Mouse (Mus musculus) forebrain, embryonic 14.5 days (tissue): ENCODE results near the gene Zfp652. TPM values are rescaled to one million over a fixed set of nuclear protein-coding genes. Genes with fewer than 3 reads are reported as not detected.
A peak's percentile ranks its signal among the peaks of the same experiment; 100 is the strongest.

Experiments
- ATAC-seq: fragments of 200-750 bp; cut with Nextera tagmentation; 2 replicates; pipeline ENCODE4 v1.8.0; 2017; ENCODE audit warnings: mild to moderate bottlenecking, moderate library complexity
- DNase-seq: peaks from one replicate; pipeline ENCODE4 v3.0.0-alpha.2; 2015; ENCODE audit warnings: low spot score
- H3K27ac ChIP-seq: fragments of 300-500 bp; sonication (generic); 2 replicates; pipeline ENCODE4 v1.5.1; 2014; ENCODE audit warnings: low read depth, mild to moderate bottlenecking, control low read depth, low read length, moderate library complexity
- H3K27me3 ChIP-seq: fragments of 300-500 bp; sonication (generic); replicated peaks from 2 replicates; pipeline ENCODE4 v1.6.1; 2014; ENCODE audit warnings: low read length, control low read depth, mixed read lengths; ENCODE audit not compliant: control insufficient read depth, insufficient read depth
- H3K36me3 ChIP-seq: fragments of 300-500 bp; sonication (generic); 2 replicates; pipeline ENCODE4 v1.6.1; 2014; ENCODE audit warnings: low read length, control low read depth; ENCODE audit not compliant: control insufficient read depth, insufficient read depth
- H3K4me1 ChIP-seq: fragments of 300-500 bp; sonication (generic); 2 replicates; pipeline ENCODE4 v1.6.1; 2014; ENCODE audit warnings: antibody characterized with exemption, low read length, control low read depth; ENCODE audit not compliant: control insufficient read depth, insufficient read depth
- H3K4me2 ChIP-seq: fragments of 300-500 bp; sonication (generic); 2 replicates; pipeline ENCODE4 v1.6.1; 2014; ENCODE audit warnings: mild to moderate bottlenecking, control low read depth, low read length
- H3K4me3 ChIP-seq: fragments of 300-500 bp; sonication (generic); 2 replicates; pipeline ENCODE4 v1.5.1; 2014; ENCODE audit warnings: low read depth, low read length, control low read depth
- H3K9ac ChIP-seq: fragments of 300-500 bp; sonication (generic); 2 replicates; pipeline ENCODE4 v1.6.1; 2014; ENCODE audit warnings: mild to moderate bottlenecking, low read length, control low read depth, moderate library complexity
- H3K9me3 ChIP-seq: fragments of 300-500 bp; sonication (generic); replicated peaks from 2 replicates; pipeline ENCODE4 v1.6.1; 2016; ENCODE audit warnings: low read length, control low read depth, mixed read lengths; ENCODE audit not compliant: control insufficient read depth
- WGBS: fragments of 180-500 bp; shearing (Covaris S2); extraction: QIAGEN DNeasy Blood & Tissue Kit; methylation state at CpG from one replicate; pipeline ENCODE4 v1.1.7; 2014; 5-methylcytosine and 5-hydroxymethylcytosine counted together
- polyA plus RNA-seq: library from polyadenylated mRNA; unstranded; fragments of >200 nt; fragmentation: Nextera tagmentation; extraction: Ambion mirVana; gene quantifications from 2 replicates; pipeline ENCODE4 v1.2.1, GENCODE M21; 2014

Zfp652 gene
- polyA plus RNA-seq, 1 experiment from 2014 or later = 11.7 TPM

- Histone ChIP-seq H3K36me3 (no peaks in the 10 kb centered on the region), H3K9ac (no peak overlapping the region), H3K9me3 (no peaks in the 10 kb centered on the region), H3K4me2 (no peak overlapping the region), H3K27ac (no peak overlapping the region), H3K4me1 (peaks cover 6% of the 10 kb centered on the region), H3K27me3 (peaks cover 52% of the 10 kb centered on the region), H3K4me3 (no peak overlapping the region)
- no peak for DNase-seq
- ATAC-seq = no peak
- 63% methylated on average over 3 of the region's 3 CpGs for WGBS
Measured at GRCm38 (mm10) chr11:95825625-95826024, 113.2 kb downstream of the Zfp652 start.

- no peak overlapping the region for H3K4me3 ChIP-seq
- ATAC-seq (no peak), DNase-seq (no peak)
- 63% methylated on average over 6 of the region's 6 CpGs for WGBS
- no peak overlapping the region for H3K4me2 ChIP-seq
- peaks cover 8% of the 10 kb centered on the region for H3K4me1 ChIP-seq
- no peaks in the 10 kb centered on the region for H3K36me3 ChIP-seq
- H3K9ac ChIP-seq = no peak overlapping the region
- H3K9me3 ChIP-seq = no peaks in the 10 kb centered on the region
- H3K27me3 ChIP-seq = peaks cover 61% of the 10 kb centered on the region
- no peak overlapping the region for H3K27ac ChIP-seq
Measured at GRCm38 (mm10) chr11:95826317-95827167, 114.1 kb downstream of the Zfp652 start.

- Histone ChIP-seq H3K9ac (no peak overlapping the region), H3K9me3 (no peaks in the 10 kb centered on the region), H3K27ac (no peak overlapping the region), H3K4me1 (peaks cover 8% of the 10 kb centered on the region), H3K36me3 (no peaks in the 10 kb centered on the region), H3K4me3 (no peak overlapping the region), H3K27me3 (peaks cover 67% of the 10 kb centered on the region), H3K4me2 (no peak overlapping the region)
- DNase-seq (no peak), ATAC-seq (no peak)
- WGBS = 38% methylated on average over 3 of the region's 3 CpGs
Measured at GRCm38 (mm10) chr11:95827168-95827447, 114.6 kb downstream of the Zfp652 start.

GRCm38 (mm10) chr11:95827464-95828085, 115.1 kb downstream of the Zfp652 start:
- Histone ChIP-seq H3K9me3 (no peaks in the 10 kb centered on the region), H3K9ac (no peak overlapping the region), H3K4me1 (peaks cover 8% of the 10 kb centered on the region), H3K4me2 (no peak overlapping the region), H3K27ac (no peak overlapping the region), H3K27me3 (peaks cover 72% of the 10 kb centered on the region), H3K4me3 (no peak overlapping the region), H3K36me3 (no peaks in the 10 kb centered on the region)
- ATAC-seq (no peak), DNase-seq (peak; percentile 76)
- WGBS = 22% methylated on average over 3 of the region's 3 CpGs

- peaks cover 80% of the 10 kb centered on the region for H3K27me3 ChIP-seq
- H3K9ac ChIP-seq = no peak overlapping the region
- ATAC-seq (no peak), DNase-seq (no peak)
- H3K4me3 ChIP-seq = no peak overlapping the region
- H3K36me3 ChIP-seq = no peaks in the 10 kb centered on the region
- 82% methylated on average over 11 of the region's 11 CpGs for WGBS
- peaks cover 8% of the 10 kb centered on the region for H3K4me1 ChIP-seq
- no peak overlapping the region for H3K4me2 ChIP-seq
- no peaks in the 10 kb centered on the region for H3K9me3 ChIP-seq
- H3K27ac ChIP-seq = no peak overlapping the region
Measured at GRCm38 (mm10) chr11:95828181-95828964, 115.9 kb downstream of the Zfp652 start.

GRCm38 (mm10) chr11:95829526-95830050, 117.1 kb downstream of the Zfp652 start:
- Histone ChIP-seq H3K9me3 (no peaks in the 10 kb centered on the region), H3K4me1 (peaks cover 8% of the 10 kb centered on the region; the same call in 1 of the 2 replicates), H3K4me3 (no peak overlapping the region), H3K27ac (no peak overlapping the region), H3K36me3 (no peaks in the 10 kb centered on the region), H3K27me3 (peaks cover 86% of the 10 kb centered on the region), H3K9ac (no peak overlapping the region), H3K4me2 (no peak overlapping the region)
- DNase-seq = no peak
- ATAC-seq = no peak
- 24% methylated on average over 4 of the region's 4 CpGs for WGBS

GRCm38 (mm10) chr11:95830411-95831275, 118.2 kb downstream of the Zfp652 start:
- Histone ChIP-seq H3K4me3 (peak overlapping the region; percentile 17), H3K27me3 (peaks cover 86% of the 10 kb centered on the region), H3K27ac (no peak overlapping the region), H3K4me2 (peak overlapping the region; percentile 33), H3K9me3 (no peaks in the 10 kb centered on the region), H3K9ac (no peak overlapping the region), H3K36me3 (no peaks in the 10 kb centered on the region), H3K4me1 (0 out of 2 replicates have a peak, but pooled peaks cover 4% of the 10 kb centered on the region)
- ATAC-seq = no peak
- no peak for DNase-seq
- WGBS = 3% methylated on average over 80 of the region's 80 CpGs

GRCm38 (mm10) chr11:95831276-95831619, 118.8 kb downstream of the Zfp652 start:
- H3K9ac ChIP-seq = no peak overlapping the region

More at GRCm38 (mm10) chr11:95831276-95831619, 118.8 kb downstream of the Zfp652 start:
- no peak for DNase-seq
- WGBS = 7% methylated on average over 10 of the region's 10 CpGs
- H3K4me1 ChIP-seq = 0 out of 2 replicates have a peak, but pooled peaks cover 4% of the 10 kb centered on the region
- no peaks in the 10 kb centered on the region for H3K9me3 ChIP-seq
- no peaks in the 10 kb centered on the region for H3K36me3 ChIP-seq
- no peak overlapping the region for H3K27ac ChIP-seq
- peak overlapping the region; percentile 17; the same call in 1 of the 2 replicates for H3K4me3 ChIP-seq
- peak overlapping the region; percentile 33 for H3K4me2 ChIP-seq
- peaks cover 89% of the 10 kb centered on the region for H3K27me3 ChIP-seq
- ATAC-seq = no peak
